Mouse (Mus musculus): ENCODE measurements around the gene Agmat.

- TF ChIP-seq CTCF (conservative IDR thresholded peaks at IDR 0.05; ENCODE audit: low read length) (no peak), POU5F1 (IDR thresholded peaks at IDR 0.05; ENCODE audit: borderline replicate concordance, low read length) (no peak)
Measured at GRCm38 (mm10) chr4:141731766-141732165, 14.7 kb upstream of the Agmat start.
